Mouse (Mus musculus) fibroblast of lung, adult 2 months (primary cell): ENCODE measurements around the gene Inpp5a.

Source experiments
- DNase-seq: peaks from one replicate; pipeline ENCODE4 v3.0.0-alpha.2; 2011; ENCODE audit warnings: low read depth

Inpp5a gene

DNA sequence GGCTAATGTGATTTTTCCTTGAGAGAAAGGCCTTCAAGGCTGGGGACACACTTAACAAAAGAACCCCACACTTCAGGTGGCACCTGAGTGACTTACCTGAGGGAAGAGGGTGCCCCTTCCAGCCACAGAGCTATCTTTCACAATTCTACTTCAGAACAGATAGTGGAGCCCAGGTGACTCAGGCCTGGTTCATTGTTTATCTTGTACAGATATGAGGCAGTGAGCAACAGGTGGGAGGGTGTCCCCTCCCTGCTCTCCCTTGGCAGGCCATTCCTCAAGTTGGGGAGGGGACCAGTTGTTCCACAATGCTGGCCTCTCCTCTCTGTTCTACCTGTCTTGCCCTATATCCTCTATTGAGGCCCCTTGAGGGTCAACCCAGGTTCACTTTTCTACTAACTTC is 17.5 kb upstream of the Inpp5a start:
- no peak for DNase-seq

DNA sequence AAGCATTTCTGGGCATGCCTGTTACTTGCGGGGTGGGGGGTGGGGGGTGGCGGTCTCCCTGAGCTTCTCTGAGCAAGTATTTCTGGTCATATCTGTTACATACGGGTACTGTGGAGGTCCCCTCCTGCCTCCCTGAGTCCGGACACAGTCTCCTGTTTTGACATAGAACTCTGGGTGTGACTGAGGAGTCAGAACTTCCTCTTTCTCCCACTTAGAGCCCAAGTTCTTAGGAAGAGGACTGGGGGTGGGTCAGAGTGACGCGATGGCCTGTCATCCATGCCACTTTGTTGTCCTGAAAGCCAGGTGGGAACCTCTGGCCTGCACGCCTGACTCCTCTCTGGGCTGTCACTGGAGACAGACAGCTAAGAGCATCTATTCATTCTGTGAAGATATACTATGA is 11.5 kb upstream of the Inpp5a start:
- DNase-seq = no peak

DNA sequence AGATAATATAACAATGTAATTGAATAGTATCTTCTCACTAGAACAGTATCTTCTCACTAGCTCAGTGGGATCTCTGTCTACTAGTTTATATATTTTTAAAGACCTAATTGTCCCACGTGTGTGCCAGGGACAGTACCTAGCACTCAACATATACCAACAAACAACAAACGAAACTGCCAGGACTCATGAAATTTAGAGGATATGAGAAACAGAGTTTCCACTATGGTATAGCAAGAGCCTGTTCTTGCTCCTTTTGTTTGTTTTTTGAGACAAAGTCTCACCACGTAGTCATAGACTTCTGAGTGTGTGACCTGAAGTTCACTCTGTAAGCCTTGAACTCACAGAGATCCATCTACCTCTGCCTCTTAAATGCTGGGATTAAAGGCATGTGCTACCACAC is 10.6 kb upstream of the Inpp5a start:
- DNase-seq = no peak

DNA sequence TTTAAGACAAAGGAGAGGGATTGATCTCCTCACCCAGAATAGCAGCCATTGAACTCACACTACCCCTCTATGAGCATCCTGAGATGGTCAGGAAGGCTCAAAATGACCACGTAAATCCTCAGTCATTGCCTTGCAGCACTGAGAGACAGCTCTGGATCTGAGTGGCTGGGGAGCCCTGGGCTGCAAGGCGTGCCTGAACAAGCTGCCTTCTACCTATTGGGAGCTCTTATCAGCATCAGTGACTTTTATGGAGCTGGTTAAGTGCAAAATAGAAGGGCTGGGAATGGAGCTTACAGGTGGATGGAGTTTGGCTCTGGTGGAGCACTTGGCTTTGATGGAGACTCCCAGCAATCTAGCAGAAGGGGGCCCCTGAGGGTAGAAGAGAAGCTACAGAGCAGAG is 9.2 kb upstream of the Inpp5a start:
- DNase-seq = no peak

DNA sequence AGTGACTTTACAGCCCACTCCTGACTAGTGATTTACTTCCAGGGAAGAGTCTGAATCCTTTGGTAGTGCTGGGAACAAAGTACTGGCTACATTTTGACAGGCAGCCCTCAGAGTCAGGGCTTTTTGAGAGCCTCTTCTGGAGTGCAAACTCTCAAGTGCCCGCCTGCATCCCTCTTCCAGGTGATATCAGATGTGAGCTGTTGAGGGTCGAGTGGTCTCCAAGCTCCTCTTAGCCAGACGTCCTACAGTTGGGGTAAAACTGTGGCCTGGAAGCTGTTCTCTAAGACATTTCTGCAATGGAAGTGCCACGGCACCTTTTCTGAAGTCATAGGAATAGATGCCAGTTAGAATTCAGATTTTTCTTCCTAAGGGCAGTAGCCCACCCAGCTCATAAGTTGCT is 8.7 kb upstream of the Inpp5a start:
- DNase-seq = no peak

DNA sequence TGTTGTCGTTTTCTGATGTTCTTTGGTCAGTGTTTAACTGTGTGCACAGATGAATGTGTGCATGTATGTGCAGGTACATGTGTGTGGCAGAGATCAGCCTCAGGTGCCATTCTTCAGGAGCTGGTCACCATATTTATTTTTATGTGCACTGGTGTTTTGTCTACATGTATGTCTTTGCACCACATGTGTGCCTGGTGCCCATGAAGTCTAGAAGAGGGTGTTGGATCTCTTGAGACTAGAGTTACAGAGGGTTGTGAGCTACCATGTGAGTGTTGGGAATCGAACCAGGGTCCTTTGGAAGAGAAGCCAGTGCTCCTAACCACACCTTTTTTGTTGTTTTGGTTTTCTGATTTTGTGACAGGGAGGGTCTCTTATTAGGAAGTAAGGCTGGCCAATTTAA is 7.0 kb upstream of the Inpp5a start:
- no peak for DNase-seq

DNA sequence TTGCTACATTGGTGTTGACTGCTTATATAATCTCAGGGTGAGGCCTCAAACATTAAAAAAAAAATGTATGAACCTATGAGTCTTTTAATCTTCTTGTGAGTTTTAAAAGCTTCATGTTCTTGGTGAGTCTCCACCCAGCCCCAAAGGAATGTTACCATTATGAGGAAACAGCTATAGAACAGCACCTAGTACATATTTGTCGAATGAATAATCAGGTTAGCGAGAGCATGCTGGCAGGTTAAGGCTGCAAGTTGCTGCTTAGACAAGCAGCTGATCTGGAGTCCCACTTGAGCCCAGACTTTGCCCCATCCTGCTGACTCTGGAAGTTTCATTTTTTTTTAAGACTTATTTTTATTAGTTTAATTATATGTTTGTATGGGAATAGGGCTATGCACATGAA is 6.1 kb upstream of the Inpp5a start:
- no peak for DNase-seq

DNA sequence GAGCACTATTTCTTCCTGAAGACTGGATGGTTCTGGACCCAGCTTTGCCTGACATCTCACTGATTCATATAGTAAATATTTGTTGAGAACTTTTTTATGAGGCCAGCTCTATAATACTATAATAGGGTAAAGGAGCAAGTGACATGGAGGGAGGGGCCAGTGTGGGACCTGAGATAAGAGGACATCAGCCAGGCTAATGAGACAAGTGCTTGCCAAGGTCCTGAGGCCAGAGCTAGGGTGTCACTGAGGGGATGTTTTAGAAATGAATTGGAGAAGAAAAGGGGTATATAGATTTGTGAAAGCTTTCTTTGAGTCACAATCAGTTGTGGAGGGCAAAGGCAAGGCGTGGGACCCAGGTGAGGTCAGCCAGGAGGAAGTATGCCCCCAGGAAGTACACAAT is 4.4 kb upstream of the Inpp5a start:
- no peak for DNase-seq

DNA sequence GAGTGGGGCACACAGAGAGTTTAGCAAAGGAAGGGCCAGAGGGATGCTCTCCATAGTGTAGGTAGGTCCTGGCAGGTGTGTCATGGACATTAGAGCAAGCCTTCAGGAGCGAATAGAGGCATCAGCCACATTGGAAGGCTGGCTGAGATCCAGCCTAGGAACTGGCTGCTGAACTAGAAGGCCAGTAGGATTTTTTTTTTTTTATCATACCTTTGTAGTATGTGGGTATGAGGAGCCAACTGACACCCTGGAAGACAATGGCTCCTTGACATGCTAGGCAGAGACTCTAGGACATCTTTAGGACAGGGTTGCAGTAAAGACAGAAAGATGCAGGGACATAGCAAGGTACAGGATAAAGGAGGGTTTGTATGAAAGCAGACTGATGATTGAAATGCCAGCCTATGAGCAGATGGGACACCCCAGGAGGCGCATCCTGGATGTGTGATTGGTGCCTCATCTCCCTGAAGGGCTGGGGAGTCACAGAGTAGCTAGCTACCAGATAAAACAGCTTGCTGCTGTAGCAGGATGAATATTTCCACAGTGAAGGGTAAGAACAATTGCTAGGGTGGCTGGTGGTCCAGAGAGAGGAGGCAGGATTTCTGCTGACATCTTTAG is 3.9 kb upstream of the Inpp5a start:
- no peak for DNase-seq

DNA sequence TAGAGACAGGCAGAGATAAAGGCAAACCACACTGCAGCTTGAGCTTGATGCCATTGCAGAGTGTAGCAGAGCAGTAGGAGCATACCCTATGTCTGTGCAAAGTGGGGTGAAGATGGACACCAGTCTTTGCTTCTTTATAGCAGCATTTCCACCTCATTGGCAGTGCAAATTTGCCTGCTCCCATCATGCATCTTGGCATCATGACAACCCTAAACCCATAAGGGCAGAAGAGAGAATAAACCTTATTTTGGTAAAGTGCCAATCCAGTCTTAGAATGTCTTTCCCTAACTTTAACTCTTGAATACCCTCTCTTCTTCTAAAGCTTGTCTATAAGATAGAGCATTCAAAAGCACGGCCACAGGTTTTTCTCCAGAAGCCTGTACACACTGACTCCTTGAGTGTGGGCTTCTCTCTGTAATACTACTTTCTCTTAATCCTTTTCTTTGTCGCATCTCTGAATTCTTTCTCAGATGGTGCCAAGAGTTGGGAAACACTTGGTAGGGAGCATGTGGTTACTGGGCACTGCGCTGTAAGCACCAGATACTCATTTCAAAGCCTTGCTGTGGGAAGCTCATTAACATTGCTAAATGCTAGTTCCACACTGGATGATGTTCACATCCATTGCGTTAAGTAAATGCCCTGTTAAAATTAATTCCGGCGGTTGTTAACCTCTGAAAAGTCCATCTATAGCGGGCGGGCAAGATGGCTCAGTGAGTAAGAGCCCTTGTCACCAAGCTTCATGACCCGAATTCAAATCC is 1.8 kb upstream of the Inpp5a start:
- DNase-seq = no peak

DNA sequence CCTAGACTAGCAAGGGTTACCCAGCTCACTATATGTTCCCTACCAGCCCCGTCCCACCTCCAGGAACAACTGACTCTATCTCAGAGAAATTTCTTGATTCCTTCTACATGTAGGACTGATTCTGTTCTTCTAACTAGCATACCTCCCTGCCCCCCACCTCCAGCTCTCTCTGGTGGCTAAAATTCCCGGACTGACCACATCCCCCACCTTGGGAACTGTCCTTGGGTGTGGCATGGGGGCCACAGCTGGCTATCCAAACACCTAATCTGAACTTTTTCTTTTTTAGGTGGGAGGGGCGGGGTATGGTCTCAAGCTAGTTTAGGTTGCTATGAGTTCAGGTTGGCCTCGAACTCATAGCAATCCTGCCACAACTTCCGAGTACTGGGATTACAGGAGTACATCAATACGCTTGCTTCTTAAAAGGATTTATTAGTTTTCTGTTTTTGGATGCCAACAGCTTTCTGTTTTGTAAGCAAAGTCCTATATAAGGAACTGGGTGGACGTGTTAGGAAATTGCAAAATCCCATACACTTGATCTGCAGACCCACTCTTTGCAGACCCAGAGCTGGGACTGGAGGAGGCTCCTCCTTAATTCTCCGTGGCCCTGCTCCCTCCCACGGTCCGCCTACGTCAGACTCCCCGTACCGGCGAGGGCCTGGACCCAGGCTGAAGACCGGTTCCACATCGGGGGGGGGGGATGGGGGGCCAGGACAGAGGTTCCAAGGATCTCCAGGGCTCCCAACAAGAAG is 814 bp upstream of the Inpp5a start:
- DNase-seq = no peak

DNA sequence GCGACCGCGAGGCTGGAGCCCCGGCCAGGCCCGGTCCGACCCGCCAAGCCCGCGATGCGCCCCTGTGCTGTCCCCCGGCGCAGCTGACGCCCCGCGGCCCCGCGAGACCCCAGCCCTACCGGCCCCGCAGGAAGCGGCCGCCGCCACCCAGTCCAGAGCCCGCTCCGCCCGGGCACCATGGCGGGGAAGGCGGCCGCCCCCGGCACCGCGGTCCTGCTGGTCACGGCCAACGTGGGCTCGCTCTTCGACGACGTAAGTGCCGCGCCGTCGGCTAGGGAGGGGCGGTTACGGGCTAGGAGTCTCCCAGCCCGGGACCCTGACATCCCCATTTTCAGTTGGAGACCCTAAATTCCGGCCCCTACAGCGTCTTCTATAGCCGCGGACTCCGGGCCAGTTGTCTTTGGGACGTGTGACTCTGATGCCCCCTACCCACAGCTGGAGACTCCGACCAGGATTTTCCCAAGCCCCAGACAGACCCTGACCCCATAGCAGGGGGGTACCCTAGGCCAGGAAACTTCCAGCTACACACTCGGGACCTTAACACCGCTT is 378 bp downstream of the Inpp5a start:
- no peak for DNase-seq

DNA sequence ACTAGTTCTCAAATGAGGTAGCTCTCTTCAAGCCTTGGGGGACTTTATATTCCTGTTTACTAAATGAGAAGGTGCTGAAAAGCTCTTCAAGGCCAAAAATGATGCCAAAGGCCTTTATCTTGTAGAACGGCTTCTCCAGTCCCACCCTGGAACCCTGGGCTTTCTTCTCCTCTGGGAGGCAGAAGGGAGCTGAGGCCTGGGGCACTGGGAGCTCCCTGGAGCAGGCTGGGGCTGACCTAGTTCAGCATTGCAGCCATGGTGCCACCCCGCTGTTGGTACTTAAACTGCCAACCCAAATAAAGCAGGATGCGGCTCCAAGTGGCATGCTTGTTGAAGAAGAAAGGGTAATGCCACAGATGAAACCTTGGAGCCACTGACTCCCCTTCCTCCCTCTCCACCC is 1.5 kb downstream of the Inpp5a start:
- DNase-seq = no peak

DNA sequence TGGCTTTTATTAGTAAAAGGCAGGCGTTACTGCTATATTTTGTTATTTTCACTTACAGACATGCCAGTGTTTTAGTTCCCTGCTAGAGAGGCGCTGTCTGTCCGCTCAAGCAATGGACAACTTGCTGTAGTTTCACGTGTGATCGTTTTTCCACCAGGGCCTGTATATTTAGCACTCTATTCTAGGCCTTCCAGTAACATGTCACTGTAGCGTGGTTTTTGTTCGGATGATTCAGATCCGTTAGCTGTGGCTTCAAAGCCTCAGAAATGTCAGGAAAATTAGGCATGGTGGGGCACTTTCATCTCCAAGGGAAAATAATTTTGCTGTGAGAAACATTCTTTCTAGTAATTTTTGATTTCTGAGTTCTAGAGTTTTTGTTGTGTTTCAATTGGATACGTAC is 2.0 kb downstream of the Inpp5a start:
- no peak for DNase-seq

DNA sequence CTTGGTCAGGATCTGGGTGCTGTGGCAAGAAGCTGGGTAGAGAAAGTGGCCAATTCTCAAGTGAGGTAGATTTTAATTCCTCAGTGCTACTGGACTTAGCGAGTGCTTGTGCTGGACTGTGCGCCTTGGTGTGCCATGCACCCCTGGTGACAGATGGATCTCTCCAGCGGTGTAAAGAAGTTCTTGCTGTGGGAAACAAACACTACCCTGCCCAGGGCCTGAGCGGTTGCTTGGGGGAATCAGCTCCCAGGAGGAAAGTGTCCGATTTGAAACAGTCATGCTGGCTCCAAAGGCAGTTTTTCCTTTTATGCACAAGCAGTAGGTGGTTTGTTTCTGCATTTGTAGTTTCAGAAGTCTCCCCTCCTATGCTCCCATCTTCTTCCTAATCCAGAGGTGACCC is 2.8 kb downstream of the Inpp5a start:
- DNase-seq = no peak

DNA sequence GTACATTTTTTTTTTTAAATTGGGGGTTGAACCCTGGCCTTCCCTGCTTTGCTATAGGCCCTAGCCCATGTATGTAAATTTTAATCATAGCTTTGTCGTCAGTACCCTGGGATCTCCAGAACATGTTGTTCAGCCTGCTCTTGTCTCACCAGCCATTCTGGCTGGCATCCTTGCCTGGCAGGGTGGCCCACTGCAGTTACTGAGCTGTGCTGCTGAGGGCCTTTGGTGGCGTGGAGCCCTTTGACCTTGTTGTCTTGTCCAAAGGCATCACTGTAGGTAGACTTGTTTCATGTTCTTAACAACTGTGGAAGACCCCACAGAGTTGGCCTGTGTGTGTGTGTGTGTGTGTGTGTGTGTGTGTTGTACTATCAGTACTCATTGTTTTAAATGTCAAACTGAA is 3.2 kb downstream of the Inpp5a start:
- no peak for DNase-seq

DNA sequence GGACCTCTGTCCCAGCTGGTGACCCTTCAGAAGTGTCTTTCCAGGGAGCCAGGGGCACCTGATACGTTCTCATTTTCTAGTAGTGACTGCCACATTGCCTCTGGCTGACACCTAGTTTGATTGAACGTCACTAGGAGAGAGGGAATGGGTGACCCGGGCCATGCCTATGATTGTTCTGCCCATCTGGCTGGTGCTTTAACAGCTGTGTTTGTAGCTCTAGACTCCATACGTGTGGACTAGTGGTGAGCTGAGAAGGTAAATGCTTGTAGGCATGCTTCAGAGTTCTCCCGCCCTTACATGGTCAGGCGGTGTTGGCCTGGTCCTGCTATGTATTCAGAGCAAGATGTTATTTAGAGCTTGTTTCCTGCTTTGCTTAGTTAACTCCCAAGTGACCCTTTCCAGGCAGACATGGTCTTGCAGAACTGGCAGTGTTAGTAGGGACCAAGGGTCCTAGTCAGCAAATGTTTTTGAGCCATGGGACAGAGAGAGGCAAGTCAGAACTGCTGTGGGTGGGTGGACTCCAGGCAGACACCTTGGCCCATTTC is 3.9 kb downstream of the Inpp5a start:
- no peak for DNase-seq

DNA sequence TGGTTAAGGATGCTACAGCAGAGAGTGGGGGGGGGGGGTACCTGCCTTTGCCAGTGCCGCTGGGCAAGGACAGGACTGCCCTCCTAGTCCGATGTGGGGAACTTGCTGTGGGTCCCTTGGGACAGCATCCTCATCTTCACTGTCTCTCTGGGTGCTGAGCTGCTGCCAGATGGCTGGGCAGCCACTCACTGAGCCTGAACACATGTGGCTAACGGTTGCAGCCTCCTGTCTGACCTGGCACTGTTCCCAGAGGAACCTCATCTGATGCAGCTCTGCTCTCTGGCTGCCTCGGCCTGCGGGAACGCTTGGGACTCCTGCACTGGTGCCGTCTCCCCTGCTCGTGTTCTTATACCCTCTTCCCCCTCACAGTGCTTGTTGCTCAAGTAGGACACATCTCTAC is 8.6 kb downstream of the Inpp5a start:
- DNase-seq = no peak

DNA sequence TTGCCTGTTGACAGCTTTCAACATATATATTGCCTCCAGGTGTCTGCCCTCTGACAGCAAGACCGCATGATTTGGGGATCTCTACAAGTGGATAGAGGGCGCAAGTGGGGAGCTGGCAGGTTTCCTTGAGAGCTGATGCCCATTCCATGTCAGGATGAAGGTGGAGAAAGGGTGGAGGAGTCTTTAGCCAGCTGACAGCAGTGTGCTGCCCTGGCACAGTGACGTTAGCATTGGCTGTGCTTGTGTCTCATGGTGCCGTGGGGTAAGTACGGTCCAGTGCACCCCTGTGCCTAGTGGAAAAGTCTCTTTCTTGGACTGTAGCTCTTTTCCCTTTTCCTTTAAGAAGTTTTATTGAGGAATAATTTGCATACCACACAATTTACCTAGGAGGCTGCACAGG is 9.2 kb downstream of the Inpp5a start:
- no peak for DNase-seq

DNA sequence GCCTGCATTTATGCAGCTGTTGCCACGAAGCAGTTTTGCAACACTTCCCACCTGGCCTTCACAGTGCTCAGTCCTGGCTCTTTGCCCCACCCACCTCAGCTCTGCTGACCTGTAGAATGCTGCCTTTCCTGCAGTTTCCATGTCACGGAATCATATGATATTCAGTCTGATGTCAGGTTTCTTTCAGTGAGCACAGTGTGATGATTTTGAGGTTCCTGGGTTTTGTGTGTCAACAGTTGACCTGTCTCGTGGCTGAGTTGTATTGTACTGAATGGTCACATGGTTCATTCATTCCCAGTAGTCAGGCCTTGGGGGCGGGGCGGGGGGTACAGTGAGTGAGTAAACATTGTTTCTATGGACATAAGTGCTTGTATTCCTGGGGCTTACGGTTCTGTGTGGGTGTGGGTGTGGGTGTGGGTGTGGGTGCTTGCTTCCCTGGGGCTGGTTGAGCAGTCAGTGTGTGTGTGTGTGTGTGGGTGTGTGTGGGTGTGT is 9.7 kb downstream of the Inpp5a start:
- DNase-seq = no peak

DNA sequence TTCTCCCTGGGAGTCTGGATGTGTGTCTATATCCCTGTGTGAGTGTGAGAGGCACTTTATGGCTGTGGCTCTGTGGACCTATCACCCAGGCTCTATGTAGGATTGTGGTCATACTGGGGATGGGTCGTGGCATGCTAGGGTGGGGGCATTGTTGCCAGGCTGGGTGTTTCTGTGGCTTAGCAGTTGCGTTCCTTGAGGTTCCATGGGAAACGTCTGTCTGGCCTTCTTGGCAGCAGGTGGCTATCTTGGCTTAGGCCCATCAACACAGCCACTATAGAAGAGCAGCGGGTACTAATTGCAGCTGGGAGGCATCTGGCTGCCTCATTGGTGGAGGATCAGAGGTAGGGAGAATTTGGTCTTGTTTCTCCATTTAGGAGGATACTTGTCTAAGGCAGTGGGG is 10.7 kb downstream of the Inpp5a start:
- no peak for DNase-seq

DNA sequence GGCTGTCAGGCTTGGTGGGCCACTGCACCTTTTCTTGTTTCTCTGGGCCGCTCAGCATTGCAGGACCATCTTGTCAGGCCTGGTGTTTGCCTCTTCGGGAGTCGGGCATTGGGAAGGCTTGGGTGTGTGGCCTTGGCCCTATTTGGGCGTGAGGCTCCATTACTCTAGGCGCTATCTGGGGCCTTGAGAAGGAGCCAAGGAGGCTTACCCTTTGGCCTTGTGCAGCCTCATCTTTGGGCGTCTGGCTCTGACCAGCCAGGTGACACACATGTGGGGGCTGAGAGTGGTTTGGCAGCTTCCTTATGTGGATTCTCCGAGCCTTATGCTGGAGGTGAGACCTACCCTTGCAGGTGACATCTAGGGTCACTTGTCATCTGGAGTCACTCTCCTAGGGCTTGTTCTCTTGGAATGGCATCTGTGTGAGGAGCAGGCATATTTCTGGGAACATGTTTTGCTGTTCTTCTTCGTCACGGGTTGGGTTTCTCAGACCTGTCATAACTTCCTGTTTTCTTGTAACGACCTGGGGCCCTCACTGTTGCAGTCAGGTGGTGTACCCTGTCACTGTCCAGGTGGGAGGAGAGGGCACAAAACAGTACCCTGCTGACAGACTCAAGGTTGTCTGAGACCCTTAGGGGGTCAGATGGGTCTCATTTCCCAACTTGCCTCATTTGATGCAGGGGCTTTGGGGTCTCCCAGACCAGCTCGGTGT is 11.2 kb downstream of the Inpp5a start:
- no peak for DNase-seq
